ENCODE assay signal across 24 mouse cellular contexts in genomic region chr12:25243901-25244300, GRCm38 (mm10).
A peak's percentile ranks its signal among the peaks of the same experiment; 100 is the strongest.
DNase-seq lines count a peak whose midpoint lies in the region; ATAC-seq lines count a peak whose summit lies in the region.
"Had no signal": no experiment of that assay in that cellular context is flagged by ENCODE, and none has a peak within 500 bp of the region (broad histone marks: within the 10 kb centered on the region; RNA-seq: fewer than 3 reads in every experiment).

No protein-coding gene starts in this region.

- no peak overlapping the region for H3K4me2 ChIP-seq in hindbrain, embryonic 12.5 days (replicated peaks)
- no peak overlapping the region for H3K4me2 ChIP-seq in kidney, embryonic 15.5 days
- H3K4me2 ChIP-seq: embryonic facial prominence, embryonic 12.5 days; forebrain, embryonic 15.5 days had no signal

- no peaks in the 10 kb centered on the region for H3K36me3 ChIP-seq in hindbrain, embryonic 12.5 days
- H3K36me3 ChIP-seq in kidney, embryonic 15.5 days: no peaks in the 10 kb centered on the region
- H3K36me3 ChIP-seq: embryonic facial prominence, embryonic 10.5 days; embryonic facial prominence, embryonic 12.5 days; forebrain, embryonic 15.5 days; G1E had no signal

- H3K4me3 ChIP-seq in hindbrain, embryonic 12.5 days: no peak overlapping the region
- H3K4me3 ChIP-seq in kidney, embryonic 15.5 days (replicated peaks): no peak overlapping the region
- H3K4me3 ChIP-seq: embryonic facial prominence, embryonic 10.5 days; embryonic facial prominence, embryonic 12.5 days; forebrain, embryonic 15.5 days had no signal

- H3K4me1 ChIP-seq in hindbrain, embryonic 12.5 days: peaks cover 13% of the 10 kb centered on the region; the same call in 1 of the 2 replicates
- H3K4me1 ChIP-seq in kidney, embryonic 15.5 days: peaks cover 18% of the 10 kb centered on the region
- H3K4me1 ChIP-seq: forebrain, embryonic 15.5 days had no signal

- WGBS in hindbrain, embryonic 12.5 days: 69% methylated on average over 1 of the region's 1 CpGs
- 63% methylated on average over 1 of the region's 1 CpGs for WGBS in kidney, embryonic 15.5 days

- no peak overlapping the region for H3K9ac ChIP-seq in hindbrain, embryonic 12.5 days
- H3K9ac ChIP-seq in kidney, embryonic 15.5 days: no peak overlapping the region
- H3K9ac ChIP-seq: embryonic facial prominence, embryonic 12.5 days; forebrain, embryonic 15.5 days; forebrain, postnatal 0 days had no signal

- H3K9me3 ChIP-seq in hindbrain, embryonic 12.5 days (replicated peaks): no peaks in the 10 kb centered on the region
- no peaks in the 10 kb centered on the region for H3K9me3 ChIP-seq in kidney, embryonic 15.5 days (replicated peaks)
- H3K9me3 ChIP-seq: embryonic facial prominence, embryonic 10.5 days; embryonic facial prominence, embryonic 12.5 days; forebrain, embryonic 15.5 days had no signal

- no peaks in the 10 kb centered on the region for H3K27me3 ChIP-seq in hindbrain, embryonic 12.5 days
- H3K27me3 ChIP-seq in kidney, embryonic 15.5 days: no peaks in the 10 kb centered on the region
- H3K27me3 ChIP-seq: CH12.LX; embryonic facial prominence, embryonic 12.5 days; forebrain, embryonic 15.5 days had no signal

- ATAC-seq in hindbrain, embryonic 12.5 days (ENCODE audit: low FRiP score): no peak
- no peak for ATAC-seq in kidney, embryonic 15.5 days (replicated peaks; ENCODE audit: low FRiP score)
- ATAC-seq: activated CD4-positive, CD25-positive, alpha-beta regulatory T cell, adult 4 months; CD4-positive, CD25-positive, alpha-beta regulatory T cell, adult 4 months had no signal

- DNase-seq in retina, postnatal 1 day: peak; percentile 39
- DNase-seq in retina, embryonic 14.5 days (ENCODE audit: low spot score): no peak
- DNase-seq in A20 (ENCODE audit: low read depth, low spot score) (peak; percentile 27), NIH3T3 (ENCODE audit: low read depth) (peak; percentile 57)
- peak; percentile 42 for DNase-seq in induced T-regulatory cell, adult 2 months (ENCODE audit: low read depth)
- DNase-seq in kidney, adult 11 months: no peak
- DNase-seq: adrenal gland, adult 8-10 months; adrenal gland, postnatal 14 days; adrenal gland, postnatal 36 days; cerebellum, adult 11-12 months; cerebellum, adult 2 months; cerebellum, adult 9-10 months; cerebellum, postnatal 10 days; cerebellum, postnatal 25 days; forebrain, postnatal 0 days had no signal

- no peak overlapping the region for H3K27ac ChIP-seq in hindbrain, embryonic 12.5 days
- H3K27ac ChIP-seq in kidney, embryonic 15.5 days: no peak overlapping the region
- H3K27ac ChIP-seq: embryonic facial prominence, embryonic 10.5 days; embryonic facial prominence, embryonic 12.5 days; forebrain, embryonic 15.5 days had no signal

Comparison
In these comparisons a context has a peak if more than half of its experiments do, and no peak if none do; other contexts are left out.
1. DNase-seq: peak in retina, postnatal 1 day (single experiment), A20 (single experiment), NIH3T3 (single experiment) and induced T-regulatory cell, adult 2 months (single experiment); none in retina, embryonic 14.5 days (single experiment) and kidney, adult 11 months (single experiment).